Comparison of ENCODE assay signal across 7 mouse cellular contexts in genomic region chr16:33193649-33194048, GRCm38 (mm10). TPM values are rescaled to one million over a fixed set of nuclear protein-coding genes. Genes with fewer than 3 reads are reported as not detected.
DNase-seq lines count a peak whose midpoint lies in the region; ATAC-seq and TF ChIP-seq lines count a peak whose summit lies in the region.

No protein-coding gene starts in this region.

- WGBS in hindbrain, embryonic 11.5 days, result 50% methylated on average over 2 of the region's 2 CpGs
- WGBS in liver, embryonic 14.5 days (ENCODE audit: insufficient replicate concordance), result 19% methylated on average over 2 of the region's 2 CpGs

- H3K4me2 ChIP-seq in hindbrain, embryonic 11.5 days (replicated peaks; ENCODE audit: low read depth, low read length), result no peak overlapping the region
- no peak overlapping the region for H3K4me2 ChIP-seq in liver, embryonic 14.5 days (ENCODE audit: low read depth)

- no peaks in the 10 kb centered on the region for H3K9me3 ChIP-seq in hindbrain, embryonic 11.5 days (ENCODE audit: control insufficient read depth, low read length)
- H3K9me3 ChIP-seq in liver, embryonic 14.5 days (ENCODE audit: control insufficient read depth, low read length), result no peaks in the 10 kb centered on the region

- H3K36me3 ChIP-seq in hindbrain, embryonic 11.5 days (ENCODE audit: control insufficient read depth, insufficient read depth, low read length), result no peaks in the 10 kb centered on the region
- no peaks in the 10 kb centered on the region for H3K36me3 ChIP-seq in liver, embryonic 14.5 days (replicated peaks; ENCODE audit: control insufficient read depth, insufficient read depth, low read depth)

- DNase-seq in left cerebral cortex, adult 11 months (ENCODE audit: low spot score), result peak; percentile 38
- DNase-seq in left cerebral cortex, adult 8-10 months (ENCODE audit: low spot score in 2 of 2), result no peak
- peak; percentile 47 for DNase-seq in MN1 (ENCODE audit: low spot score)
- DNase-seq in cerebellum, postnatal 25 days, result peak; percentile 37 to 69
- peak; percentile 54 for DNase-seq in hindbrain, embryonic 11.5 days (ENCODE audit: low spot score)
- DNase-seq in liver, embryonic 14.5 days (ENCODE audit: low read depth in 3 of 3, low spot score in 3 of 3), result no peak
- DNase-seq in retina, postnatal 7 days (ENCODE audit: low read depth, low spot score), result peak; percentile 48

- TF ChIP-seq CTCF in liver, embryonic 14.5 days (IDR thresholded peaks at IDR 0.05; ENCODE audit: low read depth), result peak; percentile 73

- H3K4me3 ChIP-seq in hindbrain, embryonic 11.5 days (ENCODE audit: low read depth, low read length), result no peak overlapping the region
- no peak overlapping the region for H3K4me3 ChIP-seq in liver, embryonic 14.5 days (ENCODE audit: insufficient read depth in 1 of 2, low read depth in 2 of 2, low read length in 2 of 2)

- H3K27me3 ChIP-seq in hindbrain, embryonic 11.5 days (ENCODE audit: control insufficient read depth, insufficient read depth, low read length), result no peaks in the 10 kb centered on the region
- no peaks in the 10 kb centered on the region for H3K27me3 ChIP-seq in liver, embryonic 14.5 days (ENCODE audit: control insufficient read depth, insufficient read depth, low read length)

- H3K4me1 ChIP-seq in hindbrain, embryonic 11.5 days (replicated peaks; ENCODE audit: control insufficient read depth, insufficient read depth, low read length), result no peaks in the 10 kb centered on the region
- H3K4me1 ChIP-seq in liver, embryonic 14.5 days (replicated peaks; ENCODE audit: control insufficient read depth in 2 of 2, insufficient read depth in 2 of 2, low read length in 1 of 2), result no peaks in the 10 kb centered on the region

- no peak overlapping the region for H3K27ac ChIP-seq in hindbrain, embryonic 11.5 days (ENCODE audit: low read depth, low read length)
- H3K27ac ChIP-seq in liver, embryonic 14.5 days, result no peak overlapping the region

- TF ChIP-seq EP300 in liver, embryonic 14.5 days (IDR thresholded peaks at IDR 0.05; ENCODE audit: low read depth), result no peak

- no peak for ATAC-seq in hindbrain, embryonic 11.5 days (ENCODE audit: low FRiP score)
- no peak for ATAC-seq in liver, embryonic 14.5 days (ENCODE audit: insufficient read depth)

- no peak overlapping the region for H3K9ac ChIP-seq in hindbrain, embryonic 11.5 days (ENCODE audit: low read depth, low read length)
- H3K9ac ChIP-seq in liver, embryonic 14.5 days (replicated peaks), result no peak overlapping the region

RNA-seq across cellular contexts. Expression of gene Osbpl11, which starts 8.8 kb away (rescaled TPM):
- total RNA-seq in left cerebral cortex, adult 8-10 months (2022), result 10 to 100 TPM; 14.8 to 18.9 (median 16.7) TPM
- polyA plus RNA-seq in hindbrain, embryonic 11.5 days (2014; fragmentation: Nextera tagmentation; extraction: Ambion mirVana), result 19.7 and 24.6 TPM in 2 replicates
- 3.1 and 3.3 TPM in 2 replicates for polyA plus RNA-seq in liver, embryonic 14.5 days (2012; rRNA removed)
- 4.3 and 5.5 TPM in 2 replicates for polyA plus RNA-seq in liver, embryonic 14.5 days (2014; fragmentation: Nextera tagmentation; extraction: Ambion mirVana)

RNA-seq across cellular contexts. Expression of gene Snx4, which starts 57.6 kb away (rescaled TPM):
- 10 to 100 TPM; 32.0 to 36.1 (median 32.4) TPM for total RNA-seq in left cerebral cortex, adult 8-10 months (2022)
- 77.2 and 87.4 TPM in 2 replicates for polyA plus RNA-seq in hindbrain, embryonic 11.5 days (2014; fragmentation: Nextera tagmentation; extraction: Ambion mirVana)
- 4.7 and 7.1 TPM in 2 replicates for polyA plus RNA-seq in liver, embryonic 14.5 days (2012; rRNA removed)
- polyA plus RNA-seq in liver, embryonic 14.5 days (2014; fragmentation: Nextera tagmentation; extraction: Ambion mirVana), result 21.3 and 22.8 TPM in 2 replicates

Comparison
In these comparisons a context has a peak if more than half of its experiments do, and no peak if none do; other contexts are left out.
1. DNase-seq: peak in left cerebral cortex, adult 11 months (single experiment), MN1 (single experiment), cerebellum, postnatal 25 days (2 of 2), hindbrain, embryonic 11.5 days (single experiment) and retina, postnatal 7 days (single experiment); none in left cerebral cortex, adult 8-10 months (0 of 2) and liver, embryonic 14.5 days (0 of 3).